Mouse (Mus musculus) brain, embryonic 14.5 days (tissue): ENCODE measurements at regions not wholly inside any gene's neighbourhood (a gene's known extent, or its start where the extent isn't known, plus 50 kb on each side); places are given as distances from the start of the nearest gene placed in this dataset.

Experiments
- CTCF ChIP-seq: fragments of 200-500 bp; IDR thresholded peaks from 2 replicates; pipeline ENCODE4 v1.5.1; 2012; ENCODE audit warnings: inconsistent platforms, mild to moderate bottlenecking, moderate library complexity, borderline replicate concordance; ENCODE audit not compliant: insufficient read depth, insufficient read length; ENCODE audit errors: extremely low read depth
- POLR2A ChIP-seq: fragments of 200-500 bp; IDR thresholded peaks from 2 replicates; pipeline ENCODE4 v1.6.1; 2012; ENCODE audit warnings: mild to moderate bottlenecking, inconsistent platforms, borderline replicate concordance; ENCODE audit not compliant: poor library complexity, insufficient read depth, insufficient read length, severe bottlenecking; ENCODE audit errors: extremely low read depth

GRCm38 (mm10) chrX:166709306-166709705 is 123.8 kb upstream of the Egfl6 start:
- TF ChIP-seq POLR2A (no peak), CTCF (no peak)
